Mouse (Mus musculus) telencephalon, adult 2 months (tissue): Measurements from ENCODE around the gene Tbrg1.

Source experiments
- DNase-seq: peaks from one replicate; pipeline ENCODE4 v3.0.0-alpha.2; 2011; ENCODE audit warnings: low read depth, low spot score

Tbrg1 gene

DNA sequence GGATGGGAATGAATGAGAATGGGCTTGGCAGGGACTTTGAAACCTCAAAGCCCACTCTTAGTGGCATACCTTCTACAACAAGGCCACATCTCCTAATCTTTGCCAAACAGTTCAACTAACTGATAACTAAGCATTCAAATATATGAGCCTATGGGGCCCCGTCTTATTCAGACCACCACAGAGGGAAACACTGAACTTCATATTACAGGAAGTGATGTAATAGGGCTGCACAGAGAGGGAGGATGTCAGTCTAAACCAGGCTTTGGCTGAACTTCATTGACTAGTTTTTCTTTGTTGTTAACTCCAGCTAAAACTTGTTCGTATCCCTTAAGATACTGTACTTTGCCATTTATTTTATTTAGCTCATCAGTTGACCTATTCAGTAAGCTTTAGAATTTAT lies 27.2 kb downstream of the Tbrg1 start:
- DNase-seq: no peak

DNA sequence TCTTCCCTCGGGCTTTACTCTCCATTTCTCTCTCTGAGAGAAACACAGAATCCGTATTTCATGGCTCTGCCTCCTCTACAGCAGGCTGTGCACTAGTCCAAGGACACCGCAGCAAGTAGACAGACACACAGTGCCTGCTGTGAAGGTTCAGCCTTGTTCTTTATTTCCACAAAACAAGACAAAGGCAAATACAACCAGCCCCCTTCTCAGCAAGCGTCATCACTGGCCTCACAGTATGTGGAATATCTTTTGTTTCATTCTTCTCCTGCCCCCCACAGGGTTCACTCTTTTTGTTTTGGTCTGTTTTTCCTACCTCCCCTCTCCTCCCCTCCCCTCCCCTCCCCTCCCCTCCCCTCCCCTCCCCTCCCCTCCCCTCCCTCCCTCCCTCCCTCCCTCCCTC lies 28.5 kb downstream of the Tbrg1 start:
- DNase-seq: no peak

GRCm38 (mm10) chr9:37627263-37627662 lies 29.8 kb downstream of the Tbrg1 start:
- DNase-seq: no peak

GRCm38 (mm10) chr9:37626103-37626567 lies 31.0 kb downstream of the Tbrg1 start:
- DNase-seq: no peak

GRCm38 (mm10) chr9:37625641-37626040 lies 31.5 kb downstream of the Tbrg1 start:
- DNase-seq: peak; percentile 94

DNA sequence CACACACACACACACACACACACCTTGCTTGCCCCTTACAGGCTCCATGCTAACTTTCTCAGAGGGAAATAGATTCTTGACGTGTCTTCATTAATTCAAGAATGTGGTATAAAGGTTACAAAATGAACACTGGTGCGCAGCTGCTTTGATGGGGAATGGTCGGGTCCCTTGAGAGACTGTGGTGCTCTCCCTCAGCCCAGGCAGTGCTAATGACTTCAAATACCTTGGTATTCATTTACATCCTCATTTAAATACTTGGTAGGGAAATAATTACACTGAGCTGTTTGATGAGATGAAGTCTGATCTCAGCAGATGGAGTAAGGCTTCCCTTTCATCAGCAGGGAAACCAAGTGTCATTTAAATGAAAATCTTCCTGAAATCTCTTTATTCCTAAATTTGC lies 32.0 kb downstream of the Tbrg1 start:
- no peak for DNase-seq

DNA sequence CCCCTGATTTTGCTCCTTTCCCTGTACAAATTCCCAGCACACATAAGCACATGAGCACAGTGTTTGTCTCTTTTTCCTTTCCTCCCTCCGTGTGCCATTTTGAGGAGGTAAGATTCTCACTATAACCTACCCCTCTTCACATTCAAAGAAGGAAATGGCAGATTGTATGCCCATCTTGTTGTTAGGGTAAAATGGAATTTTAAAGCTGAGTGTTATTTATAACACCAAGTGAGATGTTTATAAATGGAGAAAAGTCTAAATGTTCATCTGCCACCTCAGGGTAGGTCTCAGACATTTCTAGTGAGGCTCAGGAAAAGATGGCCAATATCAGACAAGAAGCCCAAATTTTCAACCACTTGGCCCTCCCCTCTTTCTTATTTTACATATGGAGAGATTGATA lies 32.6 kb downstream of the Tbrg1 start:
- DNase-seq: no peak

DNA sequence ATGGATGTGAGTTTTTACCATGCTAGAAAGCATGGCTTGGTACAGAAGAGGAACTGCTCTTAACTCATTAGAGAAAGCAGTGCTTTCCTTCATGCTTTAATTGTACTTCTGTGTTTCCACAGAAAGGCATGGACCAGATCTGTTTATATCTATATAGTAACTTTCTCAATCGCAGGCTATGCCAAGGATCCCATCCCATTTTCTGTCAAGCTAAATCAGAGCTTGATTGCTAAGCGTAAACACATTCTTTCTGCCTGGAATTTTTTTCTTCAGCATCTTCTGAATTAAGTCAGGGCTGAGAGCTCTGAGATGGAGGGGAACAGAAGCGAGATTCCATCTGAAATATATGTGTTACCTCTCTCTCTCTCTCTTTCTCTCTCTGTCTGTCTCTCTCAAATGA lies 33.1 kb downstream of the Tbrg1 start:
- no peak for DNase-seq

- DNase-seq: peak; percentile 59
Measured at GRCm38 (mm10) chr9:37621290-37621689, 35.8 kb downstream of the Tbrg1 start.

- no peak for DNase-seq
Measured at GRCm38 (mm10) chr9:37616770-37617169, 40.3 kb downstream of the Tbrg1 start.

- no peak for DNase-seq
Measured at GRCm38 (mm10) chr9:37615220-37615619, 41.9 kb downstream of the Tbrg1 start.

GRCm38 (mm10) chr9:37614316-37614715 lies 42.8 kb downstream of the Tbrg1 start:
- no peak for DNase-seq

DNA sequence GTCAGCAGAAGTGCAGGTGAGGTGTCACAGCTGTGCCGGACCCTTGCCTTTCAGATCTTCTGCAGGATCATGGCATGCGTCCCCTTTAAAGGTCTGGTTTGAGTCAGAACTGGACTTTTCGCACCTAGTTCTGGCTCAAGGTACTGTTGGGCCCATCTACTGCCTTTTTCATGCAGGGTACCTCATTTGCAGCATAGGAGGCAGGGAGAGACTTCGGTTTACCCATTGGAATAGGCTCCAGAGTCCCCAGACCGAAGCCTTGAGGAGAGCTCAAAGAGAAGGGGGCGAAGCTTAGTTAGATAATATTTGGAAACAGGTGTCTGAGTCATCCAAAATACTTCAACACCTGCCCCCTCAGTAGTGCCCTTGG lies 43.2 kb downstream of the Tbrg1 start:
- no peak for DNase-seq

DNA sequence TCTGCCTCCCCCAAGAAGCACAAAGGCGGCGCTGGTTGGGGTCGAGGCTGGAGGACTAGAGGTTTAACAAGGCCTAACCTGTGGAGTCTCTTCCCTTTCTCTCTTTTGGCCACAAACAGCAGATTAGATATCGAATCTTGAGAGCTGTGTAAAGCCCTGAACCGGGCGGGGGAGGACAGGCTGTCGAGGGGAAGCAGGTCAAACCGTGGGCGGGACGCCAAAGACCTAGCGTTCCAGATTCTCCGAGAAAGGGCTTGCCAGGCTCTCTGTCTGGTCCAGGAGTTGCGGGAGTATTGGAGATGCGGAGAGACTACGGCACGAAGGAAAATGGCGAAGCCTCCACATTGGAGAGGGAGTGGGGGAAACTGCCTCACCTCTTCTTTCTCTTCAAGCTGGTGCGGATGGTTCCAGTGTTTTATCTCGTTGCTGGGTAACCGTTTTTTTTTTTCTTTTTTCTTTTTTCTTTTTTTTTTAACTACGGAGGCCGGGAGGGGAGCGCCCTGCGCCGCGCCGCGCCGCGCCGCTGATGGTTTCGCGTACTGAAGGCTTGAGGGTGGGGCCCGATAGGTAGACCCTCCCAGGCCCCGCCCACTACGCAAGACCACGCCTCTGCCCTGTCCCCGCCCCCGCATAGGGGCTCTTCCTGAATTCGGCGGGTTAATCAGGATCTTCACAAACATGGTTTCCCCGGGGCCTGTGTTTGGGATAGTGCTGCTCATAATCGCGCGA lies 43.8 kb downstream of the Tbrg1 start, which contains the start of gene Spa17:
Gene Spa17 (minus strand): TSS at position 541 of the 729 bp plus-strand sequence.
- peak; percentile 88 for DNase-seq

- DNase-seq: no peak
Measured at GRCm38 (mm10) chr9:37609558-37609957, 47.6 kb downstream of the Tbrg1 start.

GRCm38 (mm10) chr9:37605089-37605488 lies 52.0 kb downstream of the Tbrg1 start:
- no peak for DNase-seq

DNA sequence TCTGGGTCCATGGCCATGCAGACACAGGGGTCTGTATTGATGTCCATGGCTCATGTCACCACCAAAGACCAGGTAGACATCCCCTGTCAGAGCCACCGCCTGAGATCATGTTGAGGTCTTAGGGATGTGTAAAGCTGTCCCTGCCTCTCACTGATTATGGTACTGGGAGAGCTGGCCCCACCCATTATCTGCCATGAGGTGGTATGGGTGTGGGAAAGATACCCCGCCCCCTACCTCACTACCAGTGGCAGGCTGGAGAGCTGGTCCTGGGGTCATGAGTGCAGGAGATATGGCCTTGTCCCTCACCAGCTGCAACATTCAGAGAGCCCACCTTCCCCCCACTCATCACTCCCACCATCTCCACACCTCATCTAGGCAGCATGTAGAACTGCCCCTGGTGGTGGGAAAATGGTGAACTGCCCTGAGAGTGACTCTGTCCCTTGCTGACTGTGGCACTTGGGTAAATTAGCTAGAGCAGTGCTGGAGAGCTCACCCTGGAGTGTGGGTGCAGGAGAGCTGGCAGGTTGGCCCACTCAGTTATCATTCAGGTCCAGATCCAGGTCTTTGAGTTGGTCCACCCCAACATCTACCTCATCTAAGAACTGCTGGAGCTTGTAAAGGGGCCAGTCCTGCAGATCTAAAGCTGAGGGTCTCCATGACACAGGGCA lies 56.4 kb downstream of the Tbrg1 start:
- no peak for DNase-seq
